Mouse (Mus musculus) CD4-positive, CD25-positive, alpha-beta regulatory T cell, adult 2 months (primary cell): Measurements from ENCODE around the gene Gpam.

ENCODE experiments used
- DNase-seq: peaks from one replicate; pipeline ENCODE4 v3.0.0-alpha.2; 2012; ENCODE audit warnings: low read depth, low spot score

Gpam gene

GRCm38 (mm10) chr19:55103081-55103830 is 23.8 kb downstream of the Gpam start:
- DNase-seq: no peak

GRCm38 (mm10) chr19:55101659-55102058 is 25.4 kb downstream of the Gpam start:
- peak; percentile 6 for DNase-seq

GRCm38 (mm10) chr19:55100227-55101140 is 26.6 kb downstream of the Gpam start:
- DNase-seq: no peak

- peak; percentile 91 for DNase-seq
Measured at GRCm38 (mm10) chr19:55099184-55100160, 27.6 kb downstream of the Gpam start.

- DNase-seq: peak; percentile 37
Measured at GRCm38 (mm10) chr19:55098409-55099183, 28.4 kb downstream of the Gpam start.

GRCm38 (mm10) chr19:55097396-55097967 is 29.6 kb downstream of the Gpam start:
- no peak for DNase-seq

- no peak for DNase-seq
Measured at GRCm38 (mm10) chr19:55096666-55097065, 30.4 kb downstream of the Gpam start.

GRCm38 (mm10) chr19:55095547-55095946 is 31.5 kb downstream of the Gpam start:
- DNase-seq: no peak

GRCm38 (mm10) chr19:55091602-55092413 is 35.2 kb downstream of the Gpam start:
- no peak for DNase-seq

GRCm38 (mm10) chr19:55090885-55091284 is 36.2 kb downstream of the Gpam start:
- no peak for DNase-seq

- no peak for DNase-seq
Measured at GRCm38 (mm10) chr19:55090142-55090541, 36.9 kb downstream of the Gpam start.

GRCm38 (mm10) chr19:55087776-55088175 is 39.3 kb downstream of the Gpam start:
- no peak for DNase-seq

GRCm38 (mm10) chr19:55085857-55086185 is 41.2 kb downstream of the Gpam start:
- no peak for DNase-seq

GRCm38 (mm10) chr19:55084971-55085856 is 41.8 kb downstream of the Gpam start:
- DNase-seq: no peak

- DNase-seq: no peak
Measured at GRCm38 (mm10) chr19:55076822-55077221, 50.2 kb downstream of the Gpam start.

GRCm38 (mm10) chr19:55073004-55073403 is 54.0 kb downstream of the Gpam start:
- DNase-seq: no peak

GRCm38 (mm10) chr19:55069054-55069453 is 58.0 kb downstream of the Gpam start:
- DNase-seq: no peak

GRCm38 (mm10) chr19:55063272-55063671 is 63.8 kb downstream of the Gpam start:
- DNase-seq: peak; percentile 51

GRCm38 (mm10) chr19:55062501-55062900 is 64.5 kb downstream of the Gpam start:
- no peak for DNase-seq
